Mouse (Mus musculus) frontal cortex, postnatal 25 days (tissue): Measurements from ENCODE around the gene Phactr2.

Experiments
- DNase-seq, 2 experiments: peaks; one replicate each; pipeline ENCODE4 v3.0.0; 2022; ENCODE audit warnings: low spot score in 2 of 2

Phactr2 gene

DNA sequence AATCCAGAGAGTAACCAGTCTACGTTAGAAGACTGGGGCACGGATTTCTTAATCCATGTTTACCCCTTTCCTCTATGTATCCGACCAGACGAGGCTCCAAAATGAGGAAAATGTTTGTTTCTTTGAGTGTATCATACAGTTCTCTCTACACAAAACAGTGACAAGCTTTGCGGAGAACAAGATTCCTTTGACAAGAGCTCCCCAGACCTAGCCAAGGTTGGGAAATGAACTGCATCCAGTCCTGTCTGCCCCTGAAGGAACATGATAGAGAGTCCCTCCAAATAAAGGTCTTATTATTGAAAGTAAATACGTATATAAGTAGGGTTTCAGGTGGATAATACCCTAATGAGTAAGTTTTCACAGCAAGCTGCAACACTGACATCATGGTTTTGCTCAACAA is 199.1 kb downstream of the Phactr2 start:
- no peak for DNase-seq

- DNase-seq = no peak
Measured at GRCm38 (mm10) chr10:13274699-13275098, 199.5 kb downstream of the Phactr2 start.

DNA sequence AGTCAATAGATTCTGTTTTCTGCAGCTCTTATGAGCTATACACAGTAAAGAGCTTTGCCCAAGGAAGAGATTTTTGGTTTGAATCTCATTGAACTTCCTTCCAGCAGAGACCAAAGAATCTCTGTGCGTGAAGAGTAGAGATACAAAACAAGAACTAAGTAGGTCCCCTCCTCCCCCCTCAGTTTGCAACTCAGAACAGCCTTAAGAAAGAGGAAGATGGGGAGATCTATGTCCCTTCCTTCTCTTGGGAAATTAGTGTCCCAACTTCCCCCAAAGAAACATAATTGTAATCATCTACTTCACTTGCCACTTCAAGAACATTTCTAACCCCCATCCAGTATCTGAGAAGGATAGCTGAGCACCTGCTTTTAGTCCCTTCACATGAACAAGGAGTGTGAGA is 200.5 kb downstream of the Phactr2 start:
- no peak for DNase-seq

DNA sequence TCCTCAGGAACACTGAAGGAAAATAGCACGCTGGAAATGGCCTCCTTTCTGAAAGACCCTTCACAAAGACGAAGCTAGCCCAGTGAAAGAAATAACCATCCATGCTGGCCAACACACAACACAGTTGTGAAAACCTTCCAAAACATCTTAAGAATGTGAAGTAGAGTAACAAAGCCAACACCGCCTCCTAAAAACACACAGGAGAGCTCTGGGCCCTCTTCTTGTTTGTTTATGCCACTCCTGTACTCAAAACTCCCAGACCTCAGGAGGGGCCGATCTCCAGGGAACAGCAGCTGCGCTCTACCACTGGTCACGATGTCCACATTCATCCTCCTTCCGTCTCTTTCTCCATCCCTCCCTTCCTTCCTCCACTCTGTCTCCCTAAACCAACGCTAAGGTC is 202.5 kb downstream of the Phactr2 start:
- no peak for DNase-seq

GRCm38 (mm10) chr10:13271099-13271498 is 203.1 kb downstream of the Phactr2 start:
- DNase-seq = no peak

- DNase-seq = no peak
Measured at GRCm38 (mm10) chr10:13270270-13270669, 203.9 kb downstream of the Phactr2 start.

DNA sequence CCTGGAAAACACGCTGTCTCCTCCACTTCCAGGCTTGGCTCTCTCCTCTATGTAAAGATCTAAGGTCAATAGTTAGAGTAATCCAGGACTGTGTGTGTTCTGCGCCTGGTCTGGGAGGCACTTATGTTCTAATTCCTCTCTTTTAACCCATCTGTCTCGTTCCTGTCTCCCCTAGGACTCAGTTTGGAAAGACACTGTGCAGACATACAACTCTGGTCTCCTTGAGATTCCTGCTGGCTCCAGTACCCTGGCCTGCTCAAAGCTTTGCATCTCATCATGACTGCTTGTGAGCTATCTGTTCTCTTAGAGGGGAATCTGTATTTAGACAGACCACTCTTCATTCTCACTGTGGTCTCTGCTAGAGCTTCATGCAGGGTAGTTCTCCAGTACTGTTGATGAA is 215.0 kb downstream of the Phactr2 start:
- no peak for DNase-seq

- no peak for DNase-seq
Measured at GRCm38 (mm10) chr10:13256196-13256595, 218.0 kb downstream of the Phactr2 start.

- DNase-seq = no peak
Measured at GRCm38 (mm10) chr10:13250280-13250679, 223.9 kb downstream of the Phactr2 start.

DNA sequence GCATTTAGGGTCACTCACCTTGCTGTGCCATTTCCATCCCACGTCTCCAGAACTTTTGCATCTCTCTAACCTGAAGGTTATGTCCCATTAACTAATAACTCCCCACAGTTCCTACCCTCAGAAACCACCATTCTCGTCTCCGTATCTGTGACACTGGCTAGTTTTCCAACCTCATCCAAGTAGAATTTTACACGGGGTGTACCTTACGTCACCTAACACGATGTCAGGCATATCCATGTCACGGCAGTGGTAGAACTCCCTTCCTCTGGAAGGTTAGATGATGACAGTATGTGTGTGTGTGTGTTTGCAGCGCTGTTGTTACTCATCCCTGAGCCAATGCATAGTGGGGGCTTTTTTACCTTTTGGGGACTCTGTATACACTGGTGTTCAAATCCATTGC is 225.1 kb downstream of the Phactr2 start:
- no peak for DNase-seq

- no peak for DNase-seq
Measured at GRCm38 (mm10) chr10:13245714-13246113, 228.5 kb downstream of the Phactr2 start.

GRCm38 (mm10) chr10:13244192-13244591 is 230.0 kb downstream of the Phactr2 start:
- no peak for DNase-seq

GRCm38 (mm10) chr10:13240431-13240830 is 233.8 kb downstream of the Phactr2 start:
- no peak for DNase-seq

DNA sequence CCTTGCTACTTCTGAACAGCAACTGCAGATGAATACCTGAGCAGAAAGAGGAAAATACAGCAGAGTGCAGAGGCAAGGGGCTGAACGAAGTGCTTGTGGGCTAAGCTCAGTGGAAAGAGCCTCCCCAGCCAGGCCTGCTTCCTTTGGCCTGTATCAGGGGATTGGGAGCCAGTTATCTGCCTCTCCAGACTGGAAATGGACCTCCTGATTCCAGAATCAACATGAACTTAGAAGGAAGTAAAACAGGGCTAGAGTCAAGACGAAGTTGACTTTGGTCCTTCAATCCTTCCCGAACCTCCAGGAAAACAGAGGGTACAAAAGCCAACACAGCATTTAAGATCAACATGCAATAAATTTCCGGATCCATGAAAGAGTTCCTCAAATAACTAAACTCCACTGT is 236.0 kb downstream of the Phactr2 start:
- no peak for DNase-seq

DNA sequence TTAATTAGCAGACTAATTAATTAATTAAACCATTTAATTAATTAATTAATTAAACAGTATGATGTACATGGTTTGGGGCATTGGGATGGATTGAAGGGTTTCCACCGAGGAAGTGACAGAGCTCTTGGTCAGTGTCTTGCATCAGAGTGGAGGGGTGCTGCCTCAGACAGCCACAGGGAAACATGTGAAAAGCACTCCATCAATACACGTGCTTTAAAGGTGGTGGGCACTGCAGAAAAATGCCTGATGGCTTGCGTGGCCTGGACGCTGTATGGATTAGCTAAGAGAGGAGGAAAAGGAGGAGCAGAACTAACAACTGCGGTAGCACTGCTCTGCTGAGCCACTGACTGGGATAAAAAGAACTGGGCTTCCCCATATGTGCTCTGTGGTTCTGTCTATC is 237.3 kb downstream of the Phactr2 start:
- DNase-seq = no peak

DNA sequence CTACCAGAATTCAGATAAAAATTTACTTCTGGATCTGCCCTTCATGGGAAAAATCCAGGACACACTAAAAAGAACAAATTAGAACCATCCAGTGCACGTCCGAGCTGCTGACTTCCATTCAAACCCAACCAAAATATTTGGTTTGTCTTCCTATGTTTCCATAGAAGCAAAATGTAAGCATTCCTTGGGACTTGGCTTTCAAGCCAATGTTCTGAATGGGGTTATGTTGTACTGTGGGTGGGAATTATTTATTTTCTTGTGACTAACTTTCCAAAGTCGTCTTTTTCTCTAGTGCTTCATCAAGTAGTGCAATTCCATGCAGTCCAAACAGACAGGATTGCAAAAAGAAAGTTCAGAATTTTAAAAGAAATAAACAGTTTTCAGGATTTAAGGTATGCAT is 239.7 kb downstream of the Phactr2 start:
- no peak for DNase-seq

- DNase-seq = no peak
Measured at GRCm38 (mm10) chr10:13233941-13234340, 240.3 kb downstream of the Phactr2 start.

- no peak for DNase-seq
Measured at GRCm38 (mm10) chr10:13233143-13233622, 241.0 kb downstream of the Phactr2 start.

DNA sequence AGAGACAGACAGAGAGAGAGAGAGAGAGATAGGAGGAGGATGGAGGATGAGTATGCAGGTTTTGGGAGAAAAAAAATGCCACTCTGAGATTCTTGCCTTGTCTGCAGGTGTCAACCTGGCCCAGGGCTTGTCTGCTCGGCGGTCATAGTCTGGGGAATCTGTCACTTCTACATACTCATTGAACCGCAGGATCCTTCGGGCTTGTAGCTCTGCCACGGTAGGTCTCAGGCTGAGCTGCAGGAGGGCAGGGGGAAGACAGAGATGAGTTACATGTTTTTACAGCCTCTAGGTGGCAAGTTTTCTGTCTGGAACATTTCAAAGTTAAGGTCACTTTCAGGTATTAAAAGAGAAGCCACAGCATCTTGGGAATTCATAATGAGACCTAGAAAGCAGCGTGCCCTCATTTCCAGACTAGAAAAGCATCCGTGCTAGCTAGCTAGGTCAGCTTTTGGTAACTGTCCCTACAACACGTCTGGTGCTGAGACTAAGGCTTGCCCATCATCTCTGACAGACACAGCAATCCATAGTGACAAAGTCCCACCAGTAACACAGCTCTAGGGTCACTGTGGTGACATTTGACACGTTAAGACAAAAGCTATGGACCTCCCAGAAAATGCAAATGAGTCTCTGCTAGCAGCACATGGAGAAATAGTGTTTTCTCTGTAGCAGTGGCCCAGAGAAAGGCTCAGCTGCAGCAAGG is 241.6 kb downstream of the Phactr2 start:
- DNase-seq = no peak

DNA sequence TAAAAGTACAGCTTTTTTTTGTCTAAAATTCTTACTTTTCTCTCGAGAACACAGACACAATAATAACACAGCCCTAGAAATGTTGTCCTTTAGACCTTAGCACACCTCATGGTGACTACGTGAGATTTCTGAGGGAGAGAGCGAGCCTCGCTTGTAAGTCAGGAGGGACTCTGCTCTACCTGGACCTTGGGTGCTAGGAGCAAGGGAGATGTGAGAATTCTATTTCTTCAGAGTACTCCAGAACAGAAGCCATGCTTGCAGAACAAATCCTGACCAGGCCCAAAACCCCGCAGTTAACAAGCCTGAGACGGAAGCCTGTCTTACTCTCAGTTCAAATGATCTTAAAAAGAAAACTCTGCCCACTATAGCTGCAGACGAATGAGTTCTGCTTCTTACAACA is 243.5 kb downstream of the Phactr2 start:
- no peak for DNase-seq

GRCm38 (mm10) chr10:13225377-13226063 is 248.7 kb downstream of the Phactr2 start:
- no peak for DNase-seq

GRCm38 (mm10) chr10:13222135-13222534 is 252.1 kb downstream of the Phactr2 start:
- DNase-seq = no peak

- no peak for DNase-seq
Measured at GRCm38 (mm10) chr10:13220061-13220460, 254.2 kb downstream of the Phactr2 start.
